23 mouse cellular contexts compared by ENCODE assay signal in the genomic region with DNA sequence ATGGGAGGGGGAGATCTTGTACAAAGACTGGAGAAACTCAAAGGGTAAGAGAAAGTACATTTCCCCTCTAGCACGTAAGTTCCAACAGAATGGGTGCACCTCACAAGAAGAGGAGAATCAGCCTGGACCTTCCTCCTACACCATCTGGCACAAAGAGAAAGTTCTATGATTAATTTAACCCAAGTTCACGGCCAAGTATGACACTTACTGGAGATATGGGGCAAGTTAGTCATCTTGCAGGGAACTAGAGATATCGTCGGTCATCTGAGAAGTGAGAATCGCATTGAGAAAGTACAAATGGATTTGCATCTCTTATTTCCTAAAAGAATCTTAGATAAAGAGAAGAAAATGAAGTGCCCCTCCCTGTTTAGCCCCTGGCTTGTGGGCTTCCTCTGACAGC.
A peak's percentile ranks its signal among the peaks of the same experiment; 100 is the strongest.
DNase-seq lines count a peak whose midpoint lies in the region; ATAC-seq and TF ChIP-seq lines count a peak whose summit lies in the region.
"Had no signal": no experiment of that assay in that cellular context is flagged by ENCODE, and none has a peak within 500 bp of the region (broad histone marks: within the 10 kb centered on the region; RNA-seq: fewer than 3 reads in every experiment).

No protein-coding gene starts in this region.

- 54% methylated on average over 5 of the region's 5 CpGs for WGBS in heart, embryonic 13.5 days
- 64% methylated on average over 5 of the region's 5 CpGs for WGBS in intestine, postnatal 0 days
- 82% methylated on average over 5 of the region's 5 CpGs for WGBS in intestine, embryonic 15.5 days

- H3K4me2 ChIP-seq in heart, embryonic 13.5 days: peak overlapping the region; percentile 48; the same call in 1 of the 2 replicates
- peak overlapping the region; percentile 43; the same call in 1 of the 2 replicates for H3K4me2 ChIP-seq in intestine, postnatal 0 days (replicated peaks; ENCODE audit: low read depth)
- H3K4me2 ChIP-seq in intestine, embryonic 15.5 days (replicated peaks): no peak overlapping the region
- H3K4me2 ChIP-seq: embryonic facial prominence, embryonic 13.5 days; forebrain, embryonic 15.5 days; hindbrain, embryonic 14.5 days; liver, embryonic 11.5 days; lung, embryonic 15.5 days; stomach, embryonic 15.5 days had no signal

- no peaks in the 10 kb centered on the region for H3K27me3 ChIP-seq in heart, embryonic 13.5 days (replicated peaks)
- no peaks in the 10 kb centered on the region for H3K27me3 ChIP-seq in intestine, postnatal 0 days (replicated peaks; ENCODE audit: control insufficient read depth, insufficient read depth, low read length)
- peaks cover 3% of the 10 kb centered on the region for H3K27me3 ChIP-seq in intestine, embryonic 15.5 days (replicated peaks)
- H3K27me3 ChIP-seq: forebrain, embryonic 15.5 days; lung, embryonic 15.5 days; Patski; stomach, embryonic 15.5 days had no signal

- peaks cover 78% of the 10 kb centered on the region for H3K4me1 ChIP-seq in heart, embryonic 13.5 days
- peaks cover 13% of the 10 kb centered on the region; the same call in 1 of the 2 replicates for H3K4me1 ChIP-seq in intestine, postnatal 0 days (replicated peaks; ENCODE audit: control insufficient read depth, insufficient read depth, low read length)
- peaks cover 11% of the 10 kb centered on the region for H3K4me1 ChIP-seq in intestine, embryonic 15.5 days (replicated peaks)

- H3K27ac ChIP-seq in heart, embryonic 13.5 days (replicated peaks): peak overlapping the region; percentile 68
- H3K27ac ChIP-seq in intestine, postnatal 0 days (ENCODE audit: low read depth, low read length): no peak overlapping the region
- H3K27ac ChIP-seq in intestine, embryonic 15.5 days: no peak overlapping the region
- H3K27ac ChIP-seq: embryonic facial prominence, embryonic 13.5 days; forebrain, embryonic 10.5 days; forebrain, embryonic 15.5 days; hindbrain, embryonic 14.5 days; left cerebral cortex, adult 2 months; limb, embryonic 13.5 days; lung, embryonic 15.5 days; midbrain, embryonic 10.5 days had no signal

- ATAC-seq in heart, embryonic 13.5 days (ENCODE audit: extremely low read depth, insufficient number of reproducible peaks, low FRiP score, low TSS enrichment): no peak
- no peak for ATAC-seq in intestine, postnatal 0 days
- no peak for ATAC-seq in intestine, embryonic 15.5 days
- ATAC-seq: forebrain, embryonic 15.5 days; inflammation-experienced regulatory T-cells, adult 6 months; midbrain, embryonic 16.5 days had no signal

- H3K9ac ChIP-seq in heart, embryonic 13.5 days: no peak overlapping the region
- no peak overlapping the region for H3K9ac ChIP-seq in intestine, postnatal 0 days (ENCODE audit: low read depth, low read length)
- H3K9ac ChIP-seq in intestine, embryonic 15.5 days: no peak overlapping the region
- H3K9ac ChIP-seq: embryonic facial prominence, embryonic 13.5 days; forebrain, embryonic 15.5 days; hindbrain, embryonic 14.5 days; limb, embryonic 13.5 days; lung, embryonic 15.5 days; stomach, embryonic 15.5 days had no signal

- H3K9me3 ChIP-seq in heart, embryonic 13.5 days: no peaks in the 10 kb centered on the region
- no peaks in the 10 kb centered on the region for H3K9me3 ChIP-seq in intestine, postnatal 0 days (ENCODE audit: control insufficient read depth)
- H3K9me3 ChIP-seq in intestine, embryonic 15.5 days: no peaks in the 10 kb centered on the region
- H3K9me3 ChIP-seq: embryonic facial prominence, embryonic 13.5 days; forebrain, embryonic 10.5 days; forebrain, embryonic 15.5 days; limb, embryonic 13.5 days; lung, embryonic 15.5 days; midbrain, embryonic 10.5 days; stomach, embryonic 15.5 days had no signal

- H3K4me3 ChIP-seq in heart, embryonic 13.5 days: no peak overlapping the region
- H3K4me3 ChIP-seq in intestine, postnatal 0 days (ENCODE audit: low read depth, low read length): no peak overlapping the region
- H3K4me3 ChIP-seq in intestine, embryonic 15.5 days (replicated peaks): no peak overlapping the region
- H3K4me3 ChIP-seq: embryonic facial prominence, embryonic 13.5 days; forebrain, embryonic 10.5 days; forebrain, embryonic 15.5 days; left cerebral cortex, adult 2 months; limb, embryonic 13.5 days; lung, embryonic 15.5 days; midbrain, embryonic 10.5 days; stomach, embryonic 15.5 days had no signal

- no peaks in the 10 kb centered on the region for H3K36me3 ChIP-seq in heart, embryonic 13.5 days
- no peaks in the 10 kb centered on the region for H3K36me3 ChIP-seq in intestine, postnatal 0 days (ENCODE audit: control insufficient read depth, insufficient read depth)
- H3K36me3 ChIP-seq in intestine, embryonic 15.5 days: no peaks in the 10 kb centered on the region
- H3K36me3 ChIP-seq: embryonic facial prominence, embryonic 13.5 days; forebrain, embryonic 10.5 days; forebrain, embryonic 15.5 days; G1E; limb, embryonic 13.5 days; lung, embryonic 15.5 days; midbrain, embryonic 10.5 days; stomach, embryonic 15.5 days had no signal

- no peak for TF ChIP-seq CTCF in intestine, postnatal 0 days (IDR thresholded peaks at IDR 0.05; ENCODE audit: low read depth)

- no peak for DNase-seq in heart, postnatal 4 days
- peak; percentile 39 for DNase-seq in NIH3T3 (ENCODE audit: low read depth)
- no peak for DNase-seq in cerebellum, adult 11-12 months
- DNase-seq: cerebellum, adult 11 months; cerebellum, adult 9-11 months; right cerebral cortex, postnatal 25 days had no signal
